Mouse (Mus musculus) MEL (cell line): ENCODE data around the gene Adamtsl5. TPM values are rescaled to one million over a fixed set of nuclear protein-coding genes. Genes with fewer than 3 reads are reported as not detected.

ENCODE experiments used
- DNase-seq: peaks from one replicate; pipeline ENCODE4 v3.0.0; 2011; ENCODE audit warnings: low read depth, low spot score
- H3K27ac ChIP-seq: 2 replicates; pipeline ENCODE4 v1.5.1; 2012; ENCODE audit warnings: low read depth, mild to moderate bottlenecking, control low read depth, low read length, moderate library complexity; ENCODE audit not compliant: control insufficient read depth
- H3K27me3 ChIP-seq, 2 experiments: fragments of 150-350 bp in 1 of 2; sonication (generic) in 1 of 2; 2 replicates each; pipeline ENCODE4 v1.6.1; 2012; ENCODE audit warnings: low read length in 2 of 2, mild to moderate bottlenecking in 2 of 2, improper control_type of control experiment in 1 of 2, moderate library complexity in 1 of 2; ENCODE audit not compliant: insufficient read depth in 2 of 2, control insufficient read depth in 1 of 2
- H3K36me3 ChIP-seq, 2 experiments: 2 replicates each; pipeline ENCODE4 v1.6.1; 2012 to 2014; ENCODE audit warnings: low read length in 2 of 2, improper control_type of control experiment in 1 of 2, inconsistent platforms in 1 of 2, mild to moderate bottlenecking in 1 of 2; ENCODE audit not compliant: insufficient read depth in 2 of 2, control insufficient read depth in 1 of 2
- H3K4me1 ChIP-seq, 2 experiments: fragments of 150-350 bp in 1 of 2; sonication (generic) in 1 of 2; 2 replicates each; pipeline ENCODE4 v1.6.1; 2012; ENCODE audit warnings: low read length in 2 of 2, improper control_type of control experiment in 1 of 2, mild to moderate bottlenecking in 1 of 2; ENCODE audit not compliant: insufficient read depth in 2 of 2, control insufficient read depth in 1 of 2
- H3K4me3 ChIP-seq, 2 experiments: fragments of 150-350 bp in 1 of 2; sonication (generic) in 1 of 2; 2 replicates each; pipeline ENCODE4 v1.5.1; 2012; ENCODE audit warnings: low read depth in 2 of 2, low read length in 2 of 2, mild to moderate bottlenecking in 2 of 2, moderate library complexity in 2 of 2, control low read depth in 1 of 2, improper control_type of control experiment in 1 of 2; ENCODE audit not compliant: control insufficient read depth in 1 of 2, insufficient read depth in 1 of 2
- H3K79me2 ChIP-seq: 2 replicates; pipeline ENCODE4 v1.6.1; 2012; ENCODE audit warnings: mild to moderate bottlenecking, low read length, moderate library complexity; ENCODE audit not compliant: control insufficient read depth, poor library complexity, insufficient read depth
- H3K9ac ChIP-seq: 2 replicates; pipeline ENCODE4 v1.6.1; 2012; ENCODE audit warnings: low read depth, mild to moderate bottlenecking, control low read depth, low read length, moderate library complexity; ENCODE audit not compliant: control insufficient read depth, poor library complexity, severe bottlenecking
- H3K9me3 ChIP-seq: fragments of 150-350 bp; sonication (generic); replicated peaks from 2 replicates; pipeline ENCODE4 v1.6.1; 2012; ENCODE audit warnings: mild to moderate bottlenecking, low read length, improper control_type of control experiment, moderate library complexity; ENCODE audit not compliant: insufficient read depth
- BHLHE40 ChIP-seq: IDR thresholded peaks from 2 replicates; pipeline ENCODE4 v1.6.1; 2012; ENCODE audit warnings: low read depth, mild to moderate bottlenecking, inconsistent platforms, low read length, improper control_type of control experiment, borderline replicate concordance
- CHD1 ChIP-seq: IDR thresholded peaks from 2 replicates; pipeline ENCODE4 v1.6.1; 2012; ENCODE audit warnings: low read depth, mild to moderate bottlenecking, inconsistent platforms, low read length, improper control_type of control experiment
- E2F4 ChIP-seq: IDR thresholded peaks from 2 replicates; pipeline ENCODE4 v1.6.1; 2011; ENCODE audit warnings: low read depth, low read length, improper control_type of control experiment, borderline replicate concordance
- EP300 ChIP-seq, 2 experiments: IDR thresholded peaks; 2 replicates each; pipeline ENCODE4 v1.6.1; 2011; ENCODE audit warnings: improper control_type of control experiment in 2 of 2, low read length in 2 of 2, low read depth in 1 of 2, mild to moderate bottlenecking in 1 of 2
- ETS1 ChIP-seq: IDR thresholded peaks from 2 replicates; pipeline ENCODE4 v1.6.1; 2012; ENCODE audit warnings: low read depth, mild to moderate bottlenecking, inconsistent platforms, low read length, improper control_type of control experiment, moderate library complexity
- GABPA ChIP-seq: IDR thresholded peaks from 2 replicates; pipeline ENCODE4 v1.6.1; 2012; ENCODE audit warnings: low read depth, mild to moderate bottlenecking, inconsistent platforms, low read length, improper control_type of control experiment, moderate library complexity
- JUND ChIP-seq: IDR thresholded peaks from 2 replicates; pipeline ENCODE4 v1.6.1; 2011; ENCODE audit warnings: low read depth, mild to moderate bottlenecking, improper control_type of control experiment, low read length
- KAT2A ChIP-seq: conservative IDR thresholded peaks from 2 replicates; pipeline ENCODE4 v1.6.1; 2012; ENCODE audit warnings: low read depth, low read length, improper control_type of control experiment, inconsistent platforms
- MAX ChIP-seq: IDR thresholded peaks from 2 replicates; pipeline ENCODE4 v1.6.1; 2011; ENCODE audit warnings: low read length, improper control_type of control experiment
- MAZ ChIP-seq: IDR thresholded peaks from 2 replicates; pipeline ENCODE4 v1.6.1; 2012; ENCODE audit warnings: low read depth, mild to moderate bottlenecking, inconsistent platforms, low read length, improper control_type of control experiment
- MXI1 ChIP-seq: IDR thresholded peaks from 2 replicates; pipeline ENCODE4 v1.6.1; 2011; ENCODE audit warnings: mild to moderate bottlenecking, low read depth, low read length, improper control_type of control experiment
- NELFE ChIP-seq: IDR thresholded peaks from 2 replicates; pipeline ENCODE4 v1.6.1; 2011; ENCODE audit warnings: low read depth, low read length, improper control_type of control experiment
- POLR2AphosphoS2 ChIP-seq: IDR thresholded peaks from 2 replicates; pipeline ENCODE4 v1.6.1; 2011; ENCODE audit warnings: low read length, improper control_type of control experiment
- POLR2AphosphoS5 ChIP-seq: IDR thresholded peaks from 2 replicates; pipeline ENCODE4 v1.6.1; 2012; ENCODE audit warnings: low read depth, borderline replicate concordance, mild to moderate bottlenecking, inconsistent platforms, low read length, moderate library complexity, mixed read lengths
- RAD21 ChIP-seq: IDR thresholded peaks from 2 replicates; pipeline ENCODE4 v1.6.1; 2011; ENCODE audit warnings: mild to moderate bottlenecking, low read depth, low read length, improper control_type of control experiment
- RCOR1 ChIP-seq: IDR thresholded peaks from 2 replicates; pipeline ENCODE4 v1.6.1; 2012; ENCODE audit warnings: low read depth, mild to moderate bottlenecking, inconsistent platforms, low read length, improper control_type of control experiment
- SIN3A ChIP-seq: IDR thresholded peaks from 2 replicates; pipeline ENCODE4 v1.6.1; 2012; ENCODE audit warnings: low read length, improper control_type of control experiment, inconsistent platforms
- SMC3 ChIP-seq: IDR thresholded peaks from 2 replicates; pipeline ENCODE4 v1.6.1; 2011; ENCODE audit warnings: low read depth, low read length, improper control_type of control experiment
- USF1 ChIP-seq: IDR thresholded peaks from 2 replicates; pipeline ENCODE4 v1.6.1; 2014; ENCODE audit warnings: low read depth, mild to moderate bottlenecking, inconsistent platforms, low read length, improper control_type of control experiment, moderate library complexity
- USF2 ChIP-seq, 2 experiments: IDR thresholded peaks; 2 replicates each; pipeline ENCODE4 v1.6.1; 2011 to 2012; ENCODE audit warnings: improper control_type of control experiment in 2 of 2, low read length in 2 of 2, borderline replicate concordance in 1 of 2, inconsistent platforms in 1 of 2, low read depth in 1 of 2, mild to moderate bottlenecking in 1 of 2; ENCODE audit not compliant: insufficient read depth in 1 of 2
- ZC3H11A ChIP-seq: IDR thresholded peaks from 2 replicates; pipeline ENCODE4 v1.6.1; 2012; ENCODE audit warnings: low read depth, mild to moderate bottlenecking, inconsistent platforms, low read length, improper control_type of control experiment
- ZKSCAN1 ChIP-seq: IDR thresholded peaks from 2 replicates; pipeline ENCODE4 v1.6.1; 2012; ENCODE audit warnings: low read depth, mild to moderate bottlenecking, inconsistent platforms, low read length, improper control_type of control experiment, moderate library complexity
- polyA plus RNA-seq, 2 experiments: library from polyadenylated mRNA; stranded (reverse) in 1 of 2; unstranded in 1 of 2; fragments of >175 nt in 1 of 2; fragments of >200 nt in 1 of 2; gene quantifications; 2 replicates each; pipeline versions ENCODE4 v1.2.1 to v1.2.4; 2012; ENCODE audit warnings: low replicate concordance in 2 of 2, low read depth in 1 of 2; ENCODE audit not compliant: insufficient read length in 2 of 2, insufficient read depth in 1 of 2, missing spikeins in 1 of 2
- total RNA-seq: library from RNA; depleted of rRNA; stranded (reverse); fragments of 300-350 nt; gene quantifications from 2 replicates; pipeline ENCODE4 v1.2.3, GENCODE M21; 2012

The Adamtsl5 gene
- total and polyA plus RNA-seq, 3 experiments = 3.9 to 16.5 TPM; not detected in 1

GRCm38 (mm10) chr10:80297526-80298133 lies 50.6 kb downstream of the Adamtsl5 start:
- peaks cover 6 to 7% of the 10 kb centered on the region in 2 experiments; a peak in 3 of 4 replicates for H3K36me3 ChIP-seq
- H3K9me3 ChIP-seq = no peaks in the 10 kb centered on the region
- H3K9ac ChIP-seq = no peak overlapping the region
- H3K4me3 ChIP-seq = no peak overlapping the region
- no peak overlapping the region for H3K27ac ChIP-seq
- H3K27me3 ChIP-seq = no peaks in the 10 kb centered on the region
- TF ChIP-seq ZKSCAN1 (no peak), POLR2AphosphoS5 (0 out of 2 replicates have a peak, but pooled peaks have one; percentile 27)
- peaks cover 0 to 19% of the 10 kb centered on the region in 2 experiments; a peak in 2 of 4 replicates for H3K4me1 ChIP-seq
- peak; percentile 33 for DNase-seq
- H3K79me2 ChIP-seq = peaks cover 15% of the 10 kb centered on the region

GRCm38 (mm10) chr10:80296824-80297223 lies 51.4 kb downstream of the Adamtsl5 start:
- Histone ChIP-seq H3K27ac (no peak overlapping the region), H3K27me3 (no peaks in the 10 kb centered on the region), H3K9me3 (no peaks in the 10 kb centered on the region), H3K4me1 (peaks cover 0 to 21% of the 10 kb centered on the region in 2 experiments; a peak in 2 of 4 replicates), H3K36me3 (peaks cover 6 to 9% of the 10 kb centered on the region in 2 experiments; a peak in 3 of 4 replicates), H3K4me3 (no peak overlapping the region), H3K79me2 (peaks cover 19% of the 10 kb centered on the region), H3K9ac (no peak overlapping the region)
- DNase-seq = no peak
- TF ChIP-seq MAZ (no peak), MXI1 (no peak), EP300 (IDR thresholded peaks at IDR 0.05; ENCODE audit: low read depth in 1 of 2, low read length in 2 of 2) (no peak), CHD1 (no peak), NELFE (no peak), ZC3H11A (no peak), POLR2AphosphoS5 (no peak), KAT2A (no peak), POLR2AphosphoS2 (no peak)

- H3K27me3 ChIP-seq = no peaks in the 10 kb centered on the region
- H3K4me3 ChIP-seq = no peak within 1 kb of the TSS; a peak in 1 of 4 replicates
- H3K4me1 ChIP-seq = peaks cover 0 to 23% of the 10 kb centered on the region in 2 experiments; a peak in 2 of 4 replicates
- no peaks in the 10 kb centered on the region for H3K9me3 ChIP-seq
- H3K27ac ChIP-seq = 0 out of 2 replicates have a peak within 1 kb of the TSS, but pooled peaks have one; percentile 1
- H3K9ac ChIP-seq = peak within 1 kb of the TSS; percentile 98; the same call in 1 of the 2 replicates
- H3K36me3 ChIP-seq = peaks cover 6 to 9% of the 10 kb centered on the region in 2 experiments; a peak in 3 of 4 replicates
- H3K79me2 ChIP-seq = peaks cover 19% of the 10 kb centered on the region
- DNase-seq = peak; percentile 84
- TF ChIP-seq BHLHE40 = no peak
- TF ChIP-seq MAZ = 0 out of 2 replicates have a peak, but pooled peaks have one; percentile 23
- TF ChIP-seq RAD21 = peak; percentile 48
- TF ChIP-seq SIN3A = peak; percentile 62; the same call in 1 of the 2 replicates
- no peak for TF ChIP-seq GABPA
- no peak for TF ChIP-seq EP300 (IDR thresholded peaks at IDR 0.05; ENCODE audit: low read depth in 1 of 2, low read length in 2 of 2)
- TF ChIP-seq USF2 (IDR thresholded peaks at IDR 0.05; ENCODE audit: borderline replicate concordance in 1 of 2, insufficient read depth in 1 of 2, low read depth in 1 of 2, low read length in 2 of 2) = no peak
- TF ChIP-seq NELFE = no peak
- peak; percentile 81 for TF ChIP-seq SMC3
- no peak for TF ChIP-seq POLR2AphosphoS2
- TF ChIP-seq MAX = no peak
- TF ChIP-seq RCOR1 = no peak
- no peak for TF ChIP-seq JUND
- TF ChIP-seq USF1 = no peak
- no peak for TF ChIP-seq E2F4
- no peak for TF ChIP-seq ETS1
Observed at GRCm38 (mm10) chr10:80295618-80296425, 52.4 kb downstream of the Adamtsl5 start, which contains the start of gene Apc2. Apc2 (plus strand) TSS chr10:80295977.
